Mouse (Mus musculus): ENCODE results near the gene Slc44a2. TPM values are rescaled to one million over a fixed set of nuclear protein-coding genes. Genes with fewer than 3 reads are reported as not detected.

Slc44a2 gene
- 70.2 and 71.3 TPM in 2 replicates for polyA plus RNA-seq (2012; rRNA removed)

GRCm38 (mm10) chr9:21320619-21321512 lies at the start of gene Slc44a2:
TSS of gene Slc44a2 (plus strand) at chr9:21320698.

GRCm38 (mm10) chr9:21287571-21288402 lies 32.7 kb upstream of the Slc44a2 start, which contains the start of gene Kri1:
TSS of gene Kri1 (minus strand) at chr9:21287969.

GRCm38 (mm10) chr9:21291022-21291787 lies 29.3 kb upstream of the Slc44a2 start, which contains the start of gene Cdkn2d:
TSS of gene Cdkn2d (minus strand) at chr9:21291407.

GRCm38 (mm10) chr9:21312134-21312533 lies 8.4 kb upstream of the Slc44a2 start, which contains the start of gene Ap1m2:
TSS of gene Ap1m2 (minus strand) at chr9:21312337.

GRCm38 (mm10) chr9:21367357-21368111 lies 47.0 kb downstream of the Slc44a2 start, which contains the start of gene Ilf3:
TSS of gene Ilf3 (plus strand) at chr9:21367871.

Other genes with a start within 250 kb of the Slc44a2 start
- 3.2 and 3.9 TPM in 2 replicates for gene Gm49373, start 247.6 kb upstream of the Slc44a2 start, polyA plus RNA-seq (2012; rRNA removed)
- gene Fdx1l, start 247.1 kb upstream of the Slc44a2 start, polyA plus RNA-seq (2012; rRNA removed): 79.5 and 87.8 TPM in 2 replicates
- 4.5 and 5.2 TPM in 2 replicates for gene Gm38431, start 228.7 kb upstream of the Slc44a2 start, polyA plus RNA-seq (2012; rRNA removed)
- gene Raver1, start 228.7 kb upstream of the Slc44a2 start, polyA plus RNA-seq (2012; rRNA removed): 34.8 and 34.9 TPM in 2 replicates
- 16.1 and 17.2 TPM in 2 replicates for gene Tyk2, start 189.5 kb upstream of the Slc44a2 start, polyA plus RNA-seq (2012; rRNA removed)
- 190 and 195 TPM in 2 replicates for gene Cdc37, start 170.7 kb upstream of the Slc44a2 start, polyA plus RNA-seq (2012; rRNA removed)
- gene Pde4a, start 155.0 kb upstream of the Slc44a2 start, polyA plus RNA-seq (2012; rRNA removed): 27.4 and 29.2 TPM in 2 replicates
- gene Keap1, start 81.3 kb upstream of the Slc44a2 start, polyA plus RNA-seq (2012; rRNA removed): 50.4 and 54.6 TPM in 2 replicates
- 3.7 and 4.0 TPM in 2 replicates for gene S1pr5, start 72.3 kb upstream of the Slc44a2 start, polyA plus RNA-seq (2012; rRNA removed)
- 36.6 and 38.5 TPM in 2 replicates for gene Atg4d, start 55.4 kb upstream of the Slc44a2 start, polyA plus RNA-seq (2012; rRNA removed)
- 37.2 and 41.4 TPM in 2 replicates for gene Kri1, start 32.7 kb upstream of the Slc44a2 start, polyA plus RNA-seq (2012; rRNA removed)
- gene Cdkn2d, start 29.3 kb upstream of the Slc44a2 start, polyA plus RNA-seq (2012; rRNA removed): 82.3 and 95.8 TPM in 2 replicates
- 4.3 and 4.5 TPM in 2 replicates for gene Ap1m2, start 8.4 kb upstream of the Slc44a2 start, polyA plus RNA-seq (2012; rRNA removed)
- 161 and 172 TPM in 2 replicates for gene Ilf3, start 47.2 kb downstream of the Slc44a2 start, polyA plus RNA-seq (2012; rRNA removed)
- 86.6 and 86.7 TPM in 2 replicates for gene Qtrt1, start 91.1 kb downstream of the Slc44a2 start, polyA plus RNA-seq (2012; rRNA removed)
- 66.8 and 77.4 TPM in 2 replicates for gene Dnm2, start 104.2 kb downstream of the Slc44a2 start, polyA plus RNA-seq (2012; rRNA removed)
- gene Tmed1, start 189.6 kb downstream of the Slc44a2 start, polyA plus RNA-seq (2012; rRNA removed): 35.4 and 42.5 TPM in 2 replicates
- gene AB124611, start 205.5 kb downstream of the Slc44a2 start, polyA plus RNA-seq (2012; rRNA removed): 0.58 and 0.72 TPM in 2 replicates
- 79.8 and 94.0 TPM in 2 replicates for gene Carm1, start 226.2 kb downstream of the Slc44a2 start, polyA plus RNA-seq (2012; rRNA removed)

All from central nervous system, embryonic 18 days (tissue).